Mouse (Mus musculus): ENCODE measurements at regions not wholly inside any gene's neighbourhood (a gene's known extent, or its start where the extent isn't known, plus 50 kb on each side); places are given as distances from the start of the nearest gene placed in this dataset.

DNA sequence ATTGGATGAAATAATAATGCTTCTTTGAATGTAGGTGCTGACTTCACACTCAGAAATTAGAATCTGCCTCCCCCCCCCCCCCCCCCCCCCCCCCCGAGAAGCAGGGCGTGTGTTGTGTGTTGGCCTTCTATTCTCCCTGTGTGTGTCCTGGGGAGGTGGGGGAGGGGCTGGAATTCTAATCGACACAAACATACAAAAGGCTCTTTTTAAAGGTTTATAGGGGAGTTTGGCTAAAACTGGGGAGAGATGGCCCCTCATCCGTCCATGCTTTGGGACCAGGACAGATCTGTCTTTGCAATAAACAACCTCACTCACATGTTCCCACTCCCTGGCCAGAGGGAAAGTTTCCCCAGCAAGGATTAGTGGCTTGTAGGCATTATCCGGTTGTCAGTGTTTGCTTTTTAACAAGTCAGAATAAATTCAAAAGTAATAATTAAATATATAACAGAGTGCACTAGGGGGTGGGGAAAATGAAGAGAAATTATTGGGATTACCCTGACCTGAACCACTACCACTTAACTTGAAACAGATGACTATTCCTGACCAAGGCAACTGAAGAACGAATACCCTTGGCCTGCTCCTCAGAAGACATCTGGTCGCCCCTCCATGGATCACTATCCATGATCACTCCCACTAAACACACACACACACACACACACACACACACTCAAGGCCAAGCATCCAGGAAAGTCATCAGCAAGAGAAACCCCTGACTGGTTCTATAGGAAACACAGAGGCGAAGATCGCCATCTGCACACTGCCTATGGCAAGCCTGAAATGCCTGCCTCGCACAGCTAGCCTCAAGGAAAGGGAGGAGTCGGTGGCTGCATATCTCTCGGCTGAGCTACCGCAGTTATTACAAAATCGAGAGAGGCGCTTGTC, 223.5 kb upstream of the Rgma start:
- DNase-seq = no peak

GRCm38 (mm10) chr7:73153668-73154067, 221.6 kb upstream of the Rgma start:
- DNase-seq = no peak

DNA sequence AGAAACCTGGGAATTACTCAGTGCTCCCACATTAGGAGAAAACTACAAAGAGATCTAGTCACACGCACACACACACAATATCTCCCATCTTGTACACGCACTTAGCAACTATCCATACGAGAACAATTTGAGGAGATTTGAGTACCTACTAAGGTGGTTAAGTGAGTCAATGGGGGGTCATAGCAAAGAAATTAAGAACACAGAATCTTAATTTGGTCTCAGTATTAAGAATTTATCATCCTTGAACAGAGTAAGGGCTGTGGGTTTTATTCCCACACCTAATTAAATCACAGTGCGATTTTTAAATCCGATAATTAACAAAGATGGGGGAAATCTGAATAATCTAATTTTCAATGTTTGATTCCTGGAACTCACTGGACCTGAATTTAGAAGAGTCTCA, 216.5 kb upstream of the Rgma start:
- DNase-seq = no peak

DNA sequence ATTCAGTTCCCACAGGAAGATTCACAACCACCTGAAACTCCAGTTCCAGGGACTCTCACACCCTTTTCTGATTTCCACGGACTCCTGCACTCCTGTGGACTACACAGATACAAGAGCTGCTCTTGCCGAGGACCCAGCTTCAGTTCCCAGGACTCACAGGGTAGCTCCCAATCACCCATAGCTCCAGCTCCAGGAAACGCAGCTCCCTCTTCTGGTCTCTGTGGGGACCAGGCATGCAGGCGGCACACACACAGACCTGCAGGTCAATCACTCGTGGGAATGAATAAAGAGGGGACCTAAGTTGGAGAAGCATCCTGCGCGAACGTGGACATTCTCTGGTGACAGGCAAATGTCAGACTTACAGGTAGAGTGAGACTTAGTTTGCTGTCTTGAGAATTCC, 214.3 kb upstream of the Rgma start:
- DNase-seq = no peak

DNA sequence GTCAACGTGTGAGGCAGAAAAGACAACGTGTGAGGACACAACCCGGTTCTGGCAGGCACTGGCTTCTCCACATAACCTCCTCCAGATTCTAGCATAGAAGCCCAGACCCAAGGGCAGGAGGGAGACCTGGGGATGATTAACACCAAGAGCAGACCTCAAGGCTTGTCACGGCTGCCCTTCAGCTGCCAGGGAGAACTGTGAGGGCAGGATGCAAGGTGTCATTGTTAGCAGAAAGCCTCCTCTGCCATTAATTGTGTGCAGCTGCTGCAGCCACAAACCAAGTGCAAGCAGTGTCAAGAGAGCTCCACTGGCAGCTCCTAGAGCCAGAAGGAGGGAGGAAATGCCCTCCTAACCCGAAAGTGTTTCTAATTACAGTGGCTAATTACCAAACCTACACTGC, 211.6 kb upstream of the Rgma start:
- no peak for DNase-seq

DNA sequence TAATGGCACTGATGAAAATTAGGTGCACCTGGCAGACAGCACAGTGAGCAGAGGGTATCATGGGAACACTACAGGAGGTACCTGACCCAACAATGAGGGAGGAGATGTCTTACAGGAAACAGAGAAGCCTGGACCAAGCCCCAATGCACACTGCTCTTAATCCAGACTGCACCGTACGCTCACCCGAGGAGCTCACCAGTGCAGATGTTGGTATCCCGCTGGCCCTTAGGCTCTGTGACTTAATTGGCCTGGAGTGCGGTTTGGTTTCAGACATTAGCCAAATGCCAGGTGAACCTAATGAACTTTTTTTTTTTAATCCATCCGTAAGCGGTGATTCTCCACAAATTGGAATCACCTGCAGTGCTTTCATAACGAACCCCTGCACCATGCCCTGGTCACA, 209.8 kb upstream of the Rgma start:
- no peak for DNase-seq

GRCm38 (mm10) chr7:73169416-73169815, 205.9 kb upstream of the Rgma start:
- DNase-seq = no peak

DNA sequence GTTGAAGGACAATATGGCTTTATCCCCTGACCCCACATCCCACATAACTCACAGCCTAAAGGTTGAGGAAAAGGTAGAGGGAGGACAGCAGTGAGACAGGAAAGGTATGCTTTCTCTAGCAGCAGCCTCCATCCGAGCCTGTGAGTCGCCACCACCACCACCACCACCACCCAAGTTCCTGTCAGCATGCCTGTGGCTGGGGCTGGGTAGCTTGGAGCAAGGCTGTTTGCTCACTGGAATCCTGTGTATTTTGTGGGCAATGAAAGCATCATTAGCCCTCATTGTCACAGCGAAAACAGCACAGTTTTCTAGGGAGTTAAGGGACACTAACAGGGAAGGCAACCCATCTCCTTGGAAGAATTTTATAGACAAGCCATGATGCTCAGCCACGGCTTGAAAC, 202.7 kb upstream of the Rgma start:
- no peak for DNase-seq

GRCm38 (mm10) chr7:73183761-73184160, 191.5 kb upstream of the Rgma start:
- no peak for DNase-seq

DNA sequence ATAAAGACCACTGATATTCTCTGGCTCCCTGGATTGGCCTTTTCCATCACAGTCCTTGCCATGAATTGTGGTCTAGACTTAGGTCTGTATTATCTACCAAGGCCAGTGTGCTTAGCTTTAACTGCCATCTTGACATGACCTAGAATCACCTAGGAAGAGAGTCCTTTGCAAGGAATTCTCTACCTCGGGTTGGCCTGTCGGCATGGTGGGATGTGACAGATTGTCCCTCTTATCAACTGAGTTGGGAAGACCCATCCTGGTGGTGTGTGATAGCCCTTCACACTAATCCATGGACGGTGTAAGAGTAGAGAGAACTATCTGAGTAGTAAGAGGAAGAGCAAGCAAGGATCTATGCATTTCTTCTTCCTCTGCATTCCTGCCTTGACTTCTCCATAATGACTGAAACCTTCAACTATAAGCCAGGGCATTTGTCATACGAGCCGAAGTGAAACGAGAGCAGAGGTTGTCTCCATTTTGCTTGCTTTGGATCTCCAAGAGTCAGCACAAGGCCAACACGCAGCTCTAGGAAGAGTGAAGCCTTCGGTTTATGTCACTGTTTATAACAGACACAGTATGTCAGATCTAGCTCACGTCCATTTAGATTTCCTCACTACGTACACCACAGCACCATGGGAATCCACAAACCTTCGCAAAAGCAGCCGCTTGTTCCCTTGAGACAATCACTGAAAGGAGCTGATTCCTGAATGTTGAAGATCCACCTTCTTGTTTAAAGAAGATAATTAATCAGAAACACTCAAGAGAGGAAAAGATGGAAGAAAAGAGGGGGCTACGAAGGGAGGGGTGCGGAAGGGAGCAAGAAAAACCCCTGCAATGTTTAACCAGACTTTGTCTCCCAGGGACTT, 190.9 kb upstream of the Rgma start:
- DNase-seq = no peak

- DNase-seq = peak; percentile 8
Measured at GRCm38 (mm10) chr7:73185071-73185531, 190.2 kb upstream of the Rgma start.

GRCm38 (mm10) chr7:73185591-73185990, 189.7 kb upstream of the Rgma start:
- DNase-seq = no peak

DNA sequence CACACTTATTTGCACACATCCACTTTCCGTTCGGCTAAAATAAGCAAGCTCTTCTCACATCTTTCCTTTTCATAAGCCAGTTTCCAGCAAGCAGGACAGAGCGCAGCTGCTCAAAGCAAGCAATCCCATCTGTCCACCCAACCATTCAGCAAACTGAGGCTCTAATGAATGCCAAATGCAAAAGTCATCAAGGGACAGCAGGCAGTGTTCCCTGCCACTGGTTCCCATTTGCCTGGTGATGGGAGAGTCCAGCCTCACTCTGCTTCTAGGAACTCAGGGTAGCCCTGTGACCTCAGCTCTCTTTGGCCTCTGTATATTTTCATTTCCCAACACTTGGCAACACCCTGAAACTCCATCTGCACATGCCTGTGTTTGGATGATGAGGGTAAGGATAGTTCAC, 188.8 kb upstream of the Rgma start:
- DNase-seq = no peak

GRCm38 (mm10) chr7:73191388-73192278, 183.7 kb upstream of the Rgma start:
- no peak for DNase-seq

DNA sequence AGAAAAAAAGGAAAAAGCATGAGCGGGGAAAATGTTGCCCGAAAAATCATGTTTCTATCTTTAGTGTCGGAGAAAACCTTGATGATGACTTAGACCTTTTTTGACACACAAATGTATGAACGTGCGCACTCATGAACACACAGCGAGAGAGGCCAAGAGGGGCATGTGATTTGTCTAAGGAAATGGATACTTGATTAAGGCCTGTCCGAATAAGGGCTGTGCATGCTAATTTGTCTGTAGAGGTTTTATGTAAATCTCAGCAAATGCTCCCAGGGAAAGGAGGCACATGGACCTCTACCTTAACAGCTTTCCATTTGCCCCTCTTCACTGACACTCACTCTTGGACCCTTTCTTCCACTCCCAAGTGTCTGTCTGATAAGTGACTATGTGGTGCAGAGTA, 182.5 kb upstream of the Rgma start:
- DNase-seq = no peak

GRCm38 (mm10) chr7:73195306-73195705, 180.0 kb upstream of the Rgma start:
- no peak for DNase-seq

DNA sequence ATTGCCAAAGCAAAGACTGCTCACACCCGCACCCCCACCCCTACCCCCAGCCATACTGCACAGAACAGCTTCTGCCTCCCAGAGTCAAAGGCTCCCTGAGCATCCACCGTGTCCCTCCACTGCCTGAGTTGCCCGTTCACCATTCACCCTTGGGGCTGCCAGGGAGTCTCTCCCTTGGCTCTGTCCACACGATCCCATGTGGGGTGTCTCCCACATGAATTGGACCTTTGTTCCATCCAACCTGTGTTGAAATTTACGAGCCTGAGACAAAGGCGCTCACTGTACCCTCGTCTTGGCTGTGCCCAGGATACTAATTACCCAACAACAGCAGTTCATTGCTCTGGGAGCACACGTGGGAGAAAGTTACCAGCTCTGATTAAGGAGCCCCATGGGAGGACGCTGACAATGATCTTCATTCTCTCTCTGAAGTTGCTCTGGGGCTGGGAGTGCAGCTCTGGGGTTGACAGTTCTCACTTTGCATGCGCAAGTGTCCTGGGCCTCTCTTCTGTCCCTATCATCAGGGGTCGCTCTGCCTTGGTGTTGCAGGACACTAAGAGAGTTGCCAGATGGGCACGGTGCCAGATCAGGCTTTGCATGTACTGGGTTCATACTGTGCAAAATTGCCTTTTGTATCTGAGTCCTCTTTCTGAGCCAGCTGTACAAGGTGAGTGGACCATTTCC, 178.3 kb upstream of the Rgma start:
- DNase-seq = peak; percentile 8

DNA sequence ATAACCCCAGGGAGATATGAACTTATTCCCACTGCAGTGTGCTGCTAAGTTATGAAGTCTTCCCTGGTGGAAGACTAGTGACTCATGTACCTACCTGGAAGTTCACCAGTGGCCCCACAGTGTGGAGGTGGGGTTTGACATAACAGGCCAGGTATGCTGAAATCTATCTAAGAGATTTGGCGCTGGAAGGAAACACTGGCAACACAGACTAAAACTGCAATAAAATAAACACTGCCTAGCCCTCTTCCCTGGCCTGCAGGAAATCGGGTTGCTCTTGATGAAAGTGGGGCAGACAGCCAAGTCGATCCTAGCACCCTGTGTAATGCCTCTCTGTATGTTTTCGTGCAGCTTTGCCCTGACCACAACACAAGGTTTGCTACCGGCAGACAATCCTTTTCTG, 177.2 kb upstream of the Rgma start:
- DNase-seq = no peak

DNA sequence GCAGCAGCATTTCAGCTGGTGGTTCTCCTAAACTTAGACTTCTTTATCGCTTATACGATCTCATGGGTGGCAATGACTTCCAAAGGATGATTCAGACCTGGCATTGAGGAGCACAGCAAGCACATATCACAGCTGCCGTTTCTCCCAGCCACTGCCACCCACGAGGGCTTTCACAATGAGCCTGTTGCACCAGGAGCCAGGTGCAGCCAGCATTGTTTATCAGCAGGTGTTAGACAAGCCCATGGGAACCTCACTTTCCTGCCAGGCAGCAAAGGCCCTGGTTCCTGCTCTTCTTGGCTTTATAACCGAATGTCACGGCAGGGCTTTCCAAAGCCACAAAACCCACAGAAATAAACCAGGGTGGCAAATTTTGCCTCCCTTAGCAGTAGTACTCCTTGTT, 175.3 kb upstream of the Rgma start:
- no peak for DNase-seq

DNA sequence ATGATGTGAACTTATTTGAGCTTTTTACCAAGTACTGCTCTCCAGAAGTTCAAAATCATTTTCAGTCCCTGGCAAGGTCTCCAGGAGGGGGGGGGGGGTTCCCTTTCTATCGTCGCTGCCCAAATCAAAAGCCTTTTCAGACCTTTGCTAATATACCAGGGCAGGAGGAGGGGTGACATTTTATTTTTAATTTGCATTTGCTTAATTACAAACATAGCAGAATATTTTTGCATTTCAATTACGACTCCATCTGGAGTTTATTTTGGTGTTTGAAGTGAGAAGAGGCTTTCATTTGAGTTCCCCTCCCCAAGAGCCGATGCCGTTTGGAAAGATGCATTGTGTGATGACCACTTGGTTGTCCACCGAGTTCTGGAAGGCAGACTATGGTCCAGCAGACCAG, 174.0 kb upstream of the Rgma start:
- no peak for DNase-seq

GRCm38 (mm10) chr7:73206922-73207811, 168.1 kb upstream of the Rgma start:
- no peak for DNase-seq

Data from cerebellum, adult 8-10 months (tissue).